Mouse (Mus musculus) hindbrain, embryonic 10.5 days (tissue): Measurements from ENCODE around the gene Epha1. TPM values are rescaled to one million over a fixed set of nuclear protein-coding genes. Genes with fewer than 3 reads are reported as not detected.

Experiments
- DNase-seq: peaks from one replicate; pipeline ENCODE4 v3.0.0-alpha.2; 2017; ENCODE audit warnings: low spot score
- H3K27ac ChIP-seq: fragments of 300-500 bp; sonication (generic); 2 replicates; pipeline ENCODE4 v1.5.1; 2016; ENCODE audit warnings: mild to moderate bottlenecking, moderate library complexity
- H3K27me3 ChIP-seq: fragments of 300-500 bp; sonication (generic); 2 replicates; pipeline ENCODE4 v1.6.1; 2016; ENCODE audit warnings: mild to moderate bottlenecking; ENCODE audit not compliant: poor library complexity, insufficient read depth, severe bottlenecking
- H3K36me3 ChIP-seq: fragments of 300-500 bp; sonication (generic); 2 replicates; pipeline ENCODE4 v1.6.1; 2016; ENCODE audit warnings: mild to moderate bottlenecking, moderate library complexity
- H3K4me1 ChIP-seq: fragments of 300-500 bp; sonication (generic); replicated peaks from 2 replicates; pipeline ENCODE4 v1.6.1; 2016; ENCODE audit warnings: mild to moderate bottlenecking
- H3K4me3 ChIP-seq: fragments of 300-500 bp; sonication (generic); 2 replicates; pipeline ENCODE4 v1.5.1; 2016; ENCODE audit warnings: mild to moderate bottlenecking, moderate library complexity
- H3K9me3 ChIP-seq: fragments of 300-500 bp; sonication (generic); 2 replicates; pipeline ENCODE4 v1.6.1; 2016; ENCODE audit warnings: mild to moderate bottlenecking, moderate library complexity
- WGBS: fragments of 180-500 bp; shearing (Covaris S2); methylation state at CpG from one replicate; pipeline ENCODE4 v1.1.7; 2016; 5-methylcytosine and 5-hydroxymethylcytosine counted together
- polyA plus RNA-seq: library from polyadenylated mRNA; unstranded; fragments of >200 nt; fragmentation: Nextera tagmentation; extraction: Ambion mirVana; gene quantifications from 2 replicates; pipeline ENCODE4 v1.2.1, GENCODE M21; 2016

Gene Epha1
- polyA plus RNA-seq, 1 experiment from 2014 or later: 1.8 TPM

DNA sequence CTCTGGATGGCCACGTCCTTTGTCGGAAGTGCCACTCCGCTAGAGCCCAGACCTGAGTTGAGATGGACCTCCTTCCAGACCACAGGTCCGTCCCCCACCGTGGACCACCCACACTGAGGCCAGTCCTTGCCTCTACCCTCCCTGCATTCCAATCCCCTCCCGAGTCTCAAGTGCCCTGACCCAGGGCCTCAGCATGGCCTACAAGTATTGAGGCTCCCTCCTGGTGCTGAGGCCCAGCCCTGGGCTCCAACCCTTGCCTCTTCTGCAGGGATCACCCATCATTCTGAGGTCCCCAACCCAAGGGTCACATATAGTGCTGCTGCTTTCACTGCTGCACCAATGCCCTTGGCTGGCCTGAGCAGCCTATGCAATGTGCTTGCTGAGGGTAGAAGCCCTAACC lies 15.2 kb downstream of the Epha1 start:
- H3K9me3 ChIP-seq: no peaks in the 10 kb centered on the region
- H3K36me3 ChIP-seq: peaks cover 87% of the 10 kb centered on the region
- no peak for DNase-seq
- H3K27me3 ChIP-seq: no peaks in the 10 kb centered on the region
- peaks cover 20% of the 10 kb centered on the region for H3K4me1 ChIP-seq
- no peak overlapping the region for H3K4me3 ChIP-seq
- no peak overlapping the region for H3K27ac ChIP-seq
- 59% methylated on average over 6 of the region's 6 CpGs for WGBS

- Histone ChIP-seq H3K4me3 (no peak overlapping the region), H3K27me3 (no peaks in the 10 kb centered on the region), H3K9me3 (no peaks in the 10 kb centered on the region), H3K36me3 (peaks cover 97% of the 10 kb centered on the region), H3K4me1 (peaks cover 22% of the 10 kb centered on the region), H3K27ac (no peak overlapping the region)
- DNase-seq: no peak
- WGBS: 91% methylated on average over 5 of the region's 5 CpGs
These were observed 16.2 kb downstream of the Epha1 start for GRCm38 (mm10) chr6:42356913-42357312.

GRCm38 (mm10) chr6:42355794-42356600 lies 17.1 kb downstream of the Epha1 start:
- Histone ChIP-seq H3K9me3 (no peaks in the 10 kb centered on the region), H3K27ac (no peak overlapping the region), H3K27me3 (no peaks in the 10 kb centered on the region), H3K36me3 (peaks cover 97% of the 10 kb centered on the region), H3K4me1 (peaks cover 31% of the 10 kb centered on the region), H3K4me3 (no peak overlapping the region)
- no peak for DNase-seq
- WGBS: 94% methylated on average over 13 of the region's 13 CpGs

DNA sequence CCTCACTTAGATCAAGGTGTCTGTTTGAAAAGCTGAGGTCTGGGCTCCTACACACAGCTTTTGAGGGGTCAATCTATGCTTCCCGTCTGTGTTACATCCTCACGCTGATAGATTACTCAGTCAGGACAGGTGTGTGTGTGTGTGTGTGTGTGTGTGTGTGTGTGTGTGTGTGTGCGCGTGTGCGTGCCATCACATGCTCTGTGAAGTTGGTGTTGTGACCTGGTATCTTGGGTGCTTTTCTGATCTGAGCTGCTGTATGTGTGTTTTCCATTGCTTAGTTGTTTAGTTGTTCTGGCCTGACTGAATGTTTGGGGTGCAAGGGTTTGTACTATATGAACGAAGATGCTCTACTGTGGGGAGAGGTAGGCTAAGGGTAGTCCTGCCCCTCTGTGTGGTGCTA lies 17.7 kb downstream of the Epha1 start:
- Histone ChIP-seq H3K4me1 (peaks cover 38% of the 10 kb centered on the region), H3K27me3 (no peaks in the 10 kb centered on the region), H3K27ac (no peak overlapping the region), H3K36me3 (peaks cover 91% of the 10 kb centered on the region), H3K9me3 (no peaks in the 10 kb centered on the region), H3K4me3 (no peak overlapping the region)
- no peak for DNase-seq
- WGBS: 94% methylated on average over 6 of the region's 6 CpGs

DNA sequence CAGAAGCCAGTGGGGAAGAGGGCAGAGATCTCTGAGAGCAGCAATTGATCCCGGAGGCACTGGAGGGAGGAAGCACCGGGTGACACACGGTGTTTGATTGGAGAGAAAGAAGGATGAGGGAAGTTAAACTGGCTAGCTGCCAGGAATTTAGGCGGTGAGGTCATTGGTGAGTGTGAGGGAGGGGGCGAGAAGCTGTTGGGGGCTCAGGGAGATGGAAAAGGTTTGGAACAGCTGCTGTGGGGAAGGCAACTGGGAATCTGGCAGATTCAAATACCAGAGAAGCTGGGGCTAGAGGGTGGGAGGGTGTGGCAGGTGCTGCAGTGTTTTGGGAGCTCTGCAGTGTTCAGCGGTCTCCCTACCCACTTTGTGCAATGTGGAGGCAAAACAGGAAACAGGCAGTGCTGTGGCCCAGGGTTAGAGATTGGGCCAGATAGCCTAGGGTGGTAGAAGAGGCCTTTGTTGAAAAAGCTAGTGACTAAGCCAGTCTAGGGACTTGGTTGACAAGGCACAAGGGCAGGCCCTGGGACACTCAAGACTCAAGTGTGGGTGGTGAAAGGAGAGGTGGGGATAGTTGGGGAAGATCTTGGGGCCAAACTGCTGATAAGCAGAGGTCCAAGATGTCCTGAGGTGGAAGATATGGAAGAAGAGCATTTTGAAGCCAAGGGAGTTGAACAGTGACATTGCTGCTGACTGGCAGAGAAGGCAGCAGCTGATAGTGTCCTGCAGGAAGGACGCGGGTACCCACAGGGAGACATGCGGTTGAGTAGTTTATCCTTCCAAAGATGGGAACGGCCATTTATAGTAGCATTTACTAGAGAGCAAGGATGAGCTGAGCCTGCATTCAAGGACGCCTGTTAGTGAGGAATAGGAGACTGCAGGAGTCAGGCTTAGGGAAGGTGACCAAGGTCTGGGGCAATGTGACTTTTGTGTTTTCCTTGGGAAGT lies 18.7 kb downstream of the Epha1 start:
- 79% methylated on average over 11 of the region's 11 CpGs for WGBS

GRCm38 (mm10) chr6:42353180-42353579 lies 19.9 kb downstream of the Epha1 start:
- WGBS: 89% methylated on average over 8 of the region's 8 CpGs
- no peak for DNase-seq
- H3K4me3 ChIP-seq: no peak overlapping the region
- peaks cover 47% of the 10 kb centered on the region for H3K4me1 ChIP-seq
- H3K9me3 ChIP-seq: no peaks in the 10 kb centered on the region
- H3K27me3 ChIP-seq: no peaks in the 10 kb centered on the region
- H3K36me3 ChIP-seq: peaks cover 69% of the 10 kb centered on the region
- no peak overlapping the region for H3K27ac ChIP-seq

More for the DNA sequence above, 18.7 kb downstream of the Epha1 start:
- H3K4me1 ChIP-seq: peaks cover 42% of the 10 kb centered on the region
- H3K36me3 ChIP-seq: peaks cover 81% of the 10 kb centered on the region
- no peaks in the 10 kb centered on the region for H3K9me3 ChIP-seq
- H3K27me3 ChIP-seq: no peaks in the 10 kb centered on the region
- DNase-seq: no peak
- H3K4me3 ChIP-seq: no peak overlapping the region
- no peak overlapping the region for H3K27ac ChIP-seq

- no peak overlapping the region for H3K27ac ChIP-seq
- H3K27me3 ChIP-seq: no peaks in the 10 kb centered on the region
- H3K9me3 ChIP-seq: no peaks in the 10 kb centered on the region
- no peak overlapping the region for H3K4me3 ChIP-seq
- peaks cover 41% of the 10 kb centered on the region for H3K4me1 ChIP-seq
- no peak for DNase-seq
- 96% methylated on average over 1 of the region's 1 CpGs for WGBS
- peaks cover 62% of the 10 kb centered on the region for H3K36me3 ChIP-seq
These were observed 20.6 kb downstream of the Epha1 start for GRCm38 (mm10) chr6:42352486-42352846.

DNA sequence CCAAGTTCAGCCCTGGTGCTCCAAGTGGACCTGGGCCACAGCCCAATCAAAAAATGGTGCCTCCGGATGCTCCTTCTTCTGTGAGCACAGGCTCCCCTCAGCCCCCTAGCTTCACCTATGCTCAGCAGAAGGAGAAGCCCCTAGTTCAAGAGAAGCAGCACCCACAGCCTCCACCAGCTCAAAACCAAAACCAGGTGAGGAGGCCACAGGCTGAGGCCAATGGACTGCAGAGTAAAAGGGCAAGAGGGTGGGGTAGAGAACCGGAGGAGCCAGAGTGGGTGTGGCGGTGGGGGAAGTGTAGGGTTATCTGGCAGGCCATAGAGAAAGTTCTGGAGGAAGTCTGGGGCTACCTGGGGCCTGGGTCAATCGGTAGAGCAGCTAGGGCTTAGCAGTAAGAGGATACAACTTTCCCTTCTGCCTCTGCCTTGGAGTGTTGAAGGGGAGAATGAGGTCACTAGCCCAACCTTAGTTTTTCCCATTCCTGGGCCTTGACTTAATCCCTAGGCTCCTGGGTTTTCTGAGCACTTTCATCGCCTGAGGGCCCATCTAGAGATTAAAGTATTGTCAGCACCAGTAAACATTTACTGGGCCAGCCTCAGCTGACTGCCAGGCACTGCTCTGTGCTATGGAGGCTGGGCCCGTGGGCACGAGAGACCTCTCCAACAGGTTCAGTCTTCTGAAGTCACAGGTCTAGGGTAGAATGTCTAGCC lies 21.1 kb downstream of the Epha1 start:
- Histone ChIP-seq H3K27me3 (no peaks in the 10 kb centered on the region), H3K9me3 (no peaks in the 10 kb centered on the region), H3K27ac (no peak overlapping the region), H3K4me1 (peaks cover 40% of the 10 kb centered on the region), H3K36me3 (peaks cover 57% of the 10 kb centered on the region), H3K4me3 (peak overlapping the region; percentile 90; the same call in 1 of the 2 replicates)
- WGBS: 87% methylated on average over 7 of the region's 7 CpGs
- no peak for DNase-seq

DNA sequence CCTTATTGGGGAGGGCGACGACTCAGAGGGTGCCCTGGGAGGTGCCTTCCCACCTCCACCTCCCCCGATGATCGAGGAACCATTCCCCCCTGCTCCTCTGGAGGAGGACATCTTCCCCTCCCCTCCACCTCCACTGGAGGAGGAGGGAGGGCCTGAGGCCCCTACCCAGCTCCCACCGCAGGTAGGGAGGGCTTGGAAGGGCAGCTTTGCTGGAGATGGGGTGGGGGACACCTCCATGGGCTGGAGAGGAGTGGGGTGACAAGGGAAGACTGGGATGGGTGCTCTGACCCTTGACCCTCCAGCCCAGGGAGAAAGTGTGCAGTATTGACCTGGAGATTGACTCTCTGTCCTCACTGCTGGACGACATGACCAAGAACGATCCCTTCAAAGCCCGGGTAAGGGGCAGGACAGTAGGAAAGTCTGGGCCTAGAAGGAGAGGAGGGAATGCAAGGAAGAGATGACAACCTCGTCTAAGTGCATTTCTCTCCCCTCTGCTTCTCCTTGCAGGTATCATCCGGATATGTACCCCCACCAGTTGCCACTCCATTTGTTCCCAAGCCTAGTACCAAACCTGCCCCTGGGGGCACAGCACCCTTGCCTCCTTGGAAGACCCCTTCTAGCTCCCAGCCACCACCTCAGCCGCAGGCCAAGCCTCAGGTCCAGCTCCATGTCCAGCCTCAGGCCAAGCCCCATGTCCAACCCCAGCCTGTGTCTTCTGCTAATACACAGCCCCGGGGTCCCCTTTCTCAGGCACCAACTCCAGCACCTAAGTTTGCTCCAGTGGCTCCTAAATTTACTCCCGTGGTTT lies 21.9 kb downstream of the Epha1 start:
- no peak for DNase-seq
- H3K9me3 ChIP-seq: no peaks in the 10 kb centered on the region
- H3K27ac ChIP-seq: peak overlapping the region; percentile 97
- H3K27me3 ChIP-seq: no peaks in the 10 kb centered on the region
- peak overlapping the region; percentile 90 for H3K4me3 ChIP-seq
- 44% methylated on average over 13 of the region's 13 CpGs for WGBS
- peaks cover 40% of the 10 kb centered on the region for H3K4me1 ChIP-seq
- H3K36me3 ChIP-seq: peaks cover 49% of the 10 kb centered on the region

DNA sequence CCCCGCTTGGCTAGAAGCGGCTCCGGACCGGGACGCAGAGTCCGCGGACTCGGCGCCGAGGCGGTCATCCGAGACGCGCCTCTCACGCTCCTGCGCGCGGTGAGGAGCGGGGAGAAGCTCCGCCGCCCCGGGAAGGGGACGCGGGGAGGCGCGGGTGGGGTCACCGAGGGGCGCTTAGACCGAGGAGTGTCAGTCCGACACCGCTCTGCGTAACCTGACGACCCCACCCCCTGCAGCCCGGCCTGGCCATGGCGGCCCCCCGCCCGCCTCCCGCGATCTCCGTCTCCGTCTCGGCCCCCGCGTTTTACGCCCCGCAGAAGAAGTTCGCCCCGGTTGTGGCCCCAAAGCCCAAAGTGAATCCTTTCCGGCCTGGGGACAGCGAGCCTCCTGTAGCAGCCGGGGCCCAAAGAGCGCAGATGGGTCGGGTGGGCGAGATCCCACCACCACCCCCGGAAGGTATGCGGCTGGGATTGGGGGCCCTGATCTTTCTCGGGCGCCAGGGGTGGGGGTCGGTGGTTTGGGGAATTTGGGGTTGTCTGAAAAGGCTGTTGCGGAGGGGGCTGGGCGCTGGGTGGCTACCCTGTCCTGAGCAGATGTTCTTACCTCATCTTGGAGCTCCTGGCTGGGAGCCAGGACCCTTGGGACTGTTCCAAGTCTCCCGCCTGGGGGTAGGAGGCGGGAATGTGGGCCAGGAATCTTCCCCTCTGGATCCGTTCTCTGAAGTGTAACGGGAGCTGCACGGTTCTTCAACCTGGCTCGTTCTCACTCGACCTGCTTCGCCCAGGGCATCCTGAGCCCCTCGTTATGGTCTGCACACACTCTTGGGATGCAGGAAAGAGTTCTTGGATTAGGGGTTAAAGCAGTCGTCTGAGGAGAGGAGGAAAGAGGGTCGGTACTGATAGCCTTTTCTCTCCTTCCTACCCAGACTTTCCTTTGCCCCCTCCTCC lies 22.8 kb downstream of the Epha1 start:
- Histone ChIP-seq H3K27ac (peak overlapping the region; percentile 97), H3K4me1 (peaks cover 40% of the 10 kb centered on the region), H3K4me3 (peak overlapping the region; percentile 90), H3K9me3 (no peaks in the 10 kb centered on the region), H3K36me3 (peaks cover 40% of the 10 kb centered on the region), H3K27me3 (no peaks in the 10 kb centered on the region)
- DNase-seq: no peak
- whole genome bisulfite sequencing: under 1% methylated on average over 72 of the region's 72 CpGs

DNA sequence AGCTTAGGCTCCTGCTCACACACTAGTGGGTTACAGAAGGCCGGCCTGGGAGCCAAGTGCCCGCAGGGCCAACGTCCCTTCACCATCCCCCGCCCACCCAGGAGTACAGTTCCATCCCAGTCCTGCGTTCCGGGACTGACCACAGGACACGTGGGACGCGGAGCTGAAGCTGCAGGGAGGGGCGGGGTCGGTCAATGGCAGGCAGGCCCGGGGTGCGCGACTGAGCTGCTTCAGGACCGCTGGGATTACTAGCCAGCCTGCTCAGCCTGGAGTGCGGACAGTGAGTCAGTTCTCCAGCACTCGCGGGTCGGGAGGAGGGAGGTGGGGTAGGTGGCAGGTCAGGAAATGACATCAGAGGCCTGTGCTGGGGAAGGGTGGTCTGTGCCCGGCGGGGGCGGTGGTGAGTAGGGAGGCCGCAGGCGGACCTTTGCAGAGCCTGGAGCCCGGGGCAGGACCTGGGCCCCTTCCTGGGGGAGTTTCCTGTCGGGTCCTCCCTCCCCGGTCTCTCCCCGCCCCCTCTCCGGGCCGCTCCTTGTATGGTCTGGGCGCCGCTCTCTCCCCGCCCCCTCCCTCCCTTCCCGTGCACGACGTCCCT lies 23.5 kb downstream of the Epha1 start, which contains the start of gene Zyx:
Gene Zyx, plus strand, starts transcription at position 205 of the 595 bp plus-strand sequence.
- Histone ChIP-seq H3K36me3 (peaks cover 32% of the 10 kb centered on the region), H3K9me3 (no peaks in the 10 kb centered on the region), H3K27ac (peak within 1 kb of the TSS; percentile 97), H3K4me3 (peak within 1 kb of the TSS; percentile 90), H3K4me1 (peaks cover 40% of the 10 kb centered on the region), H3K27me3 (no peaks in the 10 kb centered on the region)
- DNase-seq: peak; percentile 93
- WGBS: 1% methylated on average over 35 of the region's 36 CpGs
